Mouse (Mus musculus) testis, adult 2 months (tissue): ENCODE data around the gene Cep112.

Experiments used
- CTCF ChIP-seq: fragments of 200-500 bp; IDR thresholded peaks from 2 replicates; pipeline ENCODE4 v1.5.1; 2012; ENCODE audit warnings: low read depth, mild to moderate bottlenecking, inconsistent platforms, low read length, moderate library complexity; ENCODE audit not compliant: control insufficient read depth, insufficient read depth, insufficient replicate concordance
- POLR2A ChIP-seq: fragments of 200-500 bp; IDR thresholded peaks from 2 replicates; pipeline ENCODE4 v1.6.1; 2012; ENCODE audit warnings: low read depth, mild to moderate bottlenecking, inconsistent platforms, low read length, moderate library complexity; ENCODE audit not compliant: control insufficient read depth

- TF ChIP-seq CTCF: no peak
- no peak for TF ChIP-seq POLR2A
These were observed 133.6 kb downstream of the Cep112 start for GRCm38 (mm10) chr11:108558544-108558943.
